Mouse (Mus musculus) hindbrain, embryonic 13.5 days (tissue): ENCODE measurements at regions not wholly inside any gene's neighbourhood (a gene's known extent, or its start where the extent isn't known, plus 50 kb on each side); places are given as distances from the start of the nearest gene placed in this dataset.

Experiments
- ATAC-seq: fragments of 200-750 bp; cut with Nextera tagmentation; 2 replicates; pipeline ENCODE4 v1.8.0; 2017; ENCODE audit warnings: moderate TSS enrichment; ENCODE audit not compliant: low FRiP score
- H3K27ac ChIP-seq: fragments of 300-500 bp; sonication (generic); 2 replicates; pipeline ENCODE4 v1.5.1; 2015; ENCODE audit warnings: inconsistent platforms, mild to moderate bottlenecking, moderate library complexity
- H3K27me3 ChIP-seq: fragments of 300-500 bp; sonication (generic); 2 replicates; pipeline ENCODE4 v1.6.1; 2015; ENCODE audit warnings: mild to moderate bottlenecking, inconsistent platforms
- H3K36me3 ChIP-seq: fragments of 300-500 bp; sonication (generic); 2 replicates; pipeline ENCODE4 v1.6.1; 2015; ENCODE audit warnings: mild to moderate bottlenecking, inconsistent platforms
- H3K4me1 ChIP-seq: fragments of 300-500 bp; sonication (generic); replicated peaks from 2 replicates; pipeline ENCODE4 v1.6.1; 2015; ENCODE audit warnings: inconsistent platforms
- H3K4me2 ChIP-seq: fragments of 300-500 bp; sonication (generic); 2 replicates; pipeline ENCODE4 v1.6.1; 2015; ENCODE audit warnings: inconsistent platforms, mild to moderate bottlenecking, moderate library complexity
- H3K4me3 ChIP-seq: fragments of 300-500 bp; sonication (generic); 2 replicates; pipeline ENCODE4 v1.5.1; 2015; ENCODE audit warnings: mild to moderate bottlenecking, inconsistent platforms
- H3K9ac ChIP-seq: fragments of 300-500 bp; sonication (generic); 2 replicates; pipeline ENCODE4 v1.6.1; 2015; ENCODE audit warnings: mild to moderate bottlenecking, inconsistent platforms
- H3K9me3 ChIP-seq: fragments of 300-500 bp; sonication (generic); 2 replicates; pipeline ENCODE4 v1.6.1; 2016; ENCODE audit warnings: inconsistent platforms
- WGBS: fragments of 180-500 bp; shearing (Covaris S2); methylation state at CpG from one replicate; pipeline ENCODE4 v1.1.7; 2015; 5-methylcytosine and 5-hydroxymethylcytosine counted together

GRCm38 (mm10) chr9:43585616-43586015 is 158.2 kb upstream of the Nectin1 start:
- H3K4me1 ChIP-seq, result no peaks in the 10 kb centered on the region; the same call in 1 of the 2 replicates
- no peak overlapping the region for H3K4me3 ChIP-seq
- ATAC-seq, result no peak
- H3K27ac ChIP-seq, result no peak overlapping the region
- 61% methylated on average over 6 of the region's 6 CpGs for WGBS
- H3K36me3 ChIP-seq, result no peaks in the 10 kb centered on the region
- no peak overlapping the region for H3K9ac ChIP-seq
- H3K4me2 ChIP-seq, result no peak overlapping the region
- no peaks in the 10 kb centered on the region for H3K9me3 ChIP-seq
- no peaks in the 10 kb centered on the region for H3K27me3 ChIP-seq

- Histone ChIP-seq H3K4me1 (no peaks in the 10 kb centered on the region), H3K4me3 (no peak overlapping the region), H3K36me3 (no peaks in the 10 kb centered on the region), H3K27ac (no peak overlapping the region), H3K9me3 (no peaks in the 10 kb centered on the region), H3K27me3 (0 out of 2 replicates have a peak, but pooled peaks cover under 1% of the 10 kb centered on the region), H3K4me2 (no peak overlapping the region), H3K9ac (no peak overlapping the region)
- no peak for ATAC-seq
- WGBS, result 76% methylated on average over 6 of the region's 6 CpGs
Measured at GRCm38 (mm10) chr9:43593236-43593635, 150.5 kb upstream of the Nectin1 start.

- Histone ChIP-seq H3K9me3 (no peaks in the 10 kb centered on the region), H3K36me3 (no peaks in the 10 kb centered on the region), H3K27ac (no peak overlapping the region), H3K4me1 (no peaks in the 10 kb centered on the region), H3K4me2 (no peak overlapping the region), H3K9ac (no peak overlapping the region), H3K4me3 (no peak overlapping the region), H3K27me3 (peaks cover 12% of the 10 kb centered on the region; the same call in 1 of the 2 replicates)
- ATAC-seq, result no peak
- 79% methylated on average over 3 of the region's 3 CpGs for WGBS
Measured at GRCm38 (mm10) chr9:43594814-43595213, 149.0 kb upstream of the Nectin1 start.

- no peaks in the 10 kb centered on the region for H3K4me1 ChIP-seq
- no peak for ATAC-seq
- H3K4me3 ChIP-seq, result no peak overlapping the region
- H3K27me3 ChIP-seq, result peaks cover 12% of the 10 kb centered on the region; the same call in 1 of the 2 replicates
- 66% methylated on average over 4 of the region's 4 CpGs for WGBS
- no peaks in the 10 kb centered on the region for H3K9me3 ChIP-seq
- no peaks in the 10 kb centered on the region for H3K36me3 ChIP-seq
- H3K4me2 ChIP-seq, result no peak overlapping the region
- no peak overlapping the region for H3K27ac ChIP-seq
- H3K9ac ChIP-seq, result no peak overlapping the region
Measured at GRCm38 (mm10) chr9:43595461-43595860, 148.3 kb upstream of the Nectin1 start.

- H3K27ac ChIP-seq, result no peak overlapping the region
- H3K4me2 ChIP-seq, result no peak overlapping the region
- H3K27me3 ChIP-seq, result peaks cover 12% of the 10 kb centered on the region; the same call in 1 of the 2 replicates
- 71% methylated on average over 2 of the region's 2 CpGs for WGBS
- no peaks in the 10 kb centered on the region for H3K9me3 ChIP-seq
- no peak overlapping the region for H3K9ac ChIP-seq
- H3K4me3 ChIP-seq, result no peak overlapping the region
- H3K4me1 ChIP-seq, result no peaks in the 10 kb centered on the region
- ATAC-seq, result no peak
- no peaks in the 10 kb centered on the region for H3K36me3 ChIP-seq
Measured at GRCm38 (mm10) chr9:43600396-43600795, 143.4 kb upstream of the Nectin1 start.

GRCm38 (mm10) chr9:43617632-43618031 is 126.2 kb upstream of the Nectin1 start:
- WGBS, result 22% methylated on average over 12 of the region's 12 CpGs
- Histone ChIP-seq H3K9ac (no peak overlapping the region), H3K36me3 (no peaks in the 10 kb centered on the region), H3K27ac (peak overlapping the region; percentile 48; the same call in 1 of the 2 replicates), H3K27me3 (0 out of 2 replicates have a peak, but pooled peaks cover 13% of the 10 kb centered on the region), H3K4me3 (no peak overlapping the region), H3K4me1 (peaks cover 28% of the 10 kb centered on the region), H3K4me2 (peak overlapping the region; percentile 13; the same call in 1 of the 2 replicates), H3K9me3 (no peaks in the 10 kb centered on the region)
- ATAC-seq, result no peak

GRCm38 (mm10) chr9:43627558-43627957 is 116.2 kb upstream of the Nectin1 start:
- Histone ChIP-seq H3K9ac (no peak overlapping the region), H3K27me3 (peaks cover 3% of the 10 kb centered on the region; the same call in 1 of the 2 replicates), H3K36me3 (no peaks in the 10 kb centered on the region), H3K4me2 (no peak overlapping the region), H3K9me3 (no peaks in the 10 kb centered on the region), H3K4me1 (no peaks in the 10 kb centered on the region), H3K4me3 (no peak overlapping the region), H3K27ac (no peak overlapping the region)
- 67% methylated on average over 4 of the region's 4 CpGs for WGBS
- ATAC-seq, result no peak

GRCm38 (mm10) chr9:43628786-43629185 is 115.0 kb upstream of the Nectin1 start:
- Histone ChIP-seq H3K9ac (no peak overlapping the region), H3K36me3 (no peaks in the 10 kb centered on the region), H3K4me3 (no peak overlapping the region), H3K4me1 (no peaks in the 10 kb centered on the region), H3K4me2 (no peak overlapping the region), H3K27me3 (no peaks in the 10 kb centered on the region; the same call in 1 of the 2 replicates), H3K9me3 (no peaks in the 10 kb centered on the region), H3K27ac (no peak overlapping the region)
- no peak for ATAC-seq
- WGBS, result 49% methylated on average over 11 of the region's 11 CpGs

- 86% methylated on average over 11 of the region's 11 CpGs for WGBS
- ATAC-seq, result no peak
- H3K27ac ChIP-seq, result no peak overlapping the region
Measured at GRCm38 (mm10) chr9:43636372-43636965, 107.3 kb upstream of the Nectin1 start.

GRCm38 (mm10) chr9:43658186-43658585 is 85.6 kb upstream of the Nectin1 start:
- no peak for ATAC-seq
- Histone ChIP-seq H3K4me2 (no peak overlapping the region), H3K9ac (no peak overlapping the region), H3K9me3 (no peaks in the 10 kb centered on the region), H3K27ac (no peak overlapping the region), H3K4me3 (no peak overlapping the region), H3K27me3 (no peaks in the 10 kb centered on the region), H3K4me1 (peaks cover 8% of the 10 kb centered on the region), H3K36me3 (no peaks in the 10 kb centered on the region)
- 63% methylated on average over 3 of the region's 3 CpGs for WGBS

More at GRCm38 (mm10) chr9:43636372-43636965, 107.3 kb upstream of the Nectin1 start:
- no peaks in the 10 kb centered on the region for H3K9me3 ChIP-seq
- H3K36me3 ChIP-seq, result no peaks in the 10 kb centered on the region
- no peak overlapping the region for H3K4me2 ChIP-seq
- H3K4me3 ChIP-seq, result no peak overlapping the region
- no peaks in the 10 kb centered on the region for H3K27me3 ChIP-seq
- no peak overlapping the region for H3K9ac ChIP-seq
- H3K4me1 ChIP-seq, result no peaks in the 10 kb centered on the region

- WGBS, result 62% methylated on average over 6 of the region's 6 CpGs
- Histone ChIP-seq H3K27ac (no peak overlapping the region), H3K4me2 (no peak overlapping the region), H3K27me3 (no peaks in the 10 kb centered on the region), H3K4me3 (no peak overlapping the region), H3K9ac (no peak overlapping the region), H3K36me3 (no peaks in the 10 kb centered on the region), H3K9me3 (no peaks in the 10 kb centered on the region), H3K4me1 (peaks cover 8% of the 10 kb centered on the region)
- ATAC-seq, result no peak
Measured at GRCm38 (mm10) chr9:43659237-43659636, 84.5 kb upstream of the Nectin1 start.

GRCm38 (mm10) chr9:43660151-43660550 is 83.6 kb upstream of the Nectin1 start:
- Histone ChIP-seq H3K9me3 (no peaks in the 10 kb centered on the region), H3K27me3 (no peaks in the 10 kb centered on the region), H3K27ac (no peak overlapping the region), H3K4me2 (no peak overlapping the region), H3K36me3 (no peaks in the 10 kb centered on the region), H3K9ac (no peak overlapping the region), H3K4me1 (peaks cover 8% of the 10 kb centered on the region), H3K4me3 (no peak overlapping the region)
- WGBS, result 77% methylated on average over 5 of the region's 5 CpGs
- ATAC-seq, result no peak

- no peak overlapping the region for H3K9ac ChIP-seq
- H3K36me3 ChIP-seq, result no peaks in the 10 kb centered on the region
- peaks cover 8% of the 10 kb centered on the region for H3K4me1 ChIP-seq
- ATAC-seq, result no peak
- 43% methylated on average over 11 of the region's 11 CpGs for WGBS
- H3K4me2 ChIP-seq, result no peak overlapping the region
- no peaks in the 10 kb centered on the region for H3K9me3 ChIP-seq
- no peak overlapping the region for H3K4me3 ChIP-seq
- H3K27me3 ChIP-seq, result no peaks in the 10 kb centered on the region
- no peak overlapping the region for H3K27ac ChIP-seq
Measured at GRCm38 (mm10) chr9:43660896-43661563, 82.8 kb upstream of the Nectin1 start.
